Mouse (Mus musculus): Measurements from ENCODE around the gene Fads2.

Fads2 gene

GRCm38 (mm10) chr19:10062292-10062691, 39.3 kb downstream of the Fads2 start:
- no peak for DNase-seq (ENCODE audit: low spot score in 2 of 2)

- no peak for DNase-seq (ENCODE audit: low spot score in 2 of 2)
These were observed 39.9 kb downstream of the Fads2 start for GRCm38 (mm10) chr19:10061624-10062023.

GRCm38 (mm10) chr19:10060783-10061590, 40.6 kb downstream of the Fads2 start:
- DNase-seq (ENCODE audit: low spot score in 2 of 2) = no peak

GRCm38 (mm10) chr19:10059911-10060567, 41.5 kb downstream of the Fads2 start:
- peak; percentile 44 to 62 for DNase-seq (ENCODE audit: low spot score in 2 of 2)

- DNase-seq (ENCODE audit: low spot score in 2 of 2) = no peak
These were observed 42.6 kb downstream of the Fads2 start for GRCm38 (mm10) chr19:10058876-10059427.

- DNase-seq (ENCODE audit: low spot score in 2 of 2) = no peak
These were observed 43.2 kb downstream of the Fads2 start for GRCm38 (mm10) chr19:10058352-10058825.

GRCm38 (mm10) chr19:10057486-10058351, 43.8 kb downstream of the Fads2 start:
- no peak for DNase-seq (ENCODE audit: low spot score in 2 of 2)

- no peak for DNase-seq (ENCODE audit: low spot score in 2 of 2)
These were observed 44.9 kb downstream of the Fads2 start for GRCm38 (mm10) chr19:10056686-10057085.

- no peak for DNase-seq (ENCODE audit: low spot score in 2 of 2)
These were observed 45.5 kb downstream of the Fads2 start for GRCm38 (mm10) chr19:10055783-10056660.

GRCm38 (mm10) chr19:10055261-10055660, 46.3 kb downstream of the Fads2 start:
- no peak for DNase-seq (ENCODE audit: low spot score in 2 of 2)

- DNase-seq (ENCODE audit: low spot score in 2 of 2) = no peak
These were observed 47.0 kb downstream of the Fads2 start for GRCm38 (mm10) chr19:10054361-10055075.

- no peak for DNase-seq (ENCODE audit: low spot score in 2 of 2)
These were observed 47.8 kb downstream of the Fads2 start for GRCm38 (mm10) chr19:10053692-10054260.

- no peak for DNase-seq (ENCODE audit: low spot score in 2 of 2)
These were observed 48.8 kb downstream of the Fads2 start for GRCm38 (mm10) chr19:10052698-10053097.

GRCm38 (mm10) chr19:10050438-10050837, 51.1 kb downstream of the Fads2 start:
- no peak for DNase-seq (ENCODE audit: low spot score in 2 of 2)

- no peak for DNase-seq (ENCODE audit: low spot score in 2 of 2)
These were observed 52.0 kb downstream of the Fads2 start for GRCm38 (mm10) chr19:10049533-10049932.

GRCm38 (mm10) chr19:10046983-10047382, 54.6 kb downstream of the Fads2 start:
- DNase-seq (ENCODE audit: low spot score in 2 of 2) = no peak

- DNase-seq (ENCODE audit: low spot score in 2 of 2) = no peak
These were observed 55.2 kb downstream of the Fads2 start for GRCm38 (mm10) chr19:10046346-10046745.

GRCm38 (mm10) chr19:10045707-10046106, 55.8 kb downstream of the Fads2 start:
- DNase-seq (ENCODE audit: low spot score in 2 of 2) = no peak

GRCm38 (mm10) chr19:10043643-10044042, 57.9 kb downstream of the Fads2 start:
- DNase-seq (ENCODE audit: low spot score in 2 of 2) = no peak

- DNase-seq (ENCODE audit: low spot score in 2 of 2) = no peak
These were observed 58.7 kb downstream of the Fads2 start for GRCm38 (mm10) chr19:10042816-10043215.
